Mouse (Mus musculus): Measurements from ENCODE around the gene Zfp664.

DNA sequence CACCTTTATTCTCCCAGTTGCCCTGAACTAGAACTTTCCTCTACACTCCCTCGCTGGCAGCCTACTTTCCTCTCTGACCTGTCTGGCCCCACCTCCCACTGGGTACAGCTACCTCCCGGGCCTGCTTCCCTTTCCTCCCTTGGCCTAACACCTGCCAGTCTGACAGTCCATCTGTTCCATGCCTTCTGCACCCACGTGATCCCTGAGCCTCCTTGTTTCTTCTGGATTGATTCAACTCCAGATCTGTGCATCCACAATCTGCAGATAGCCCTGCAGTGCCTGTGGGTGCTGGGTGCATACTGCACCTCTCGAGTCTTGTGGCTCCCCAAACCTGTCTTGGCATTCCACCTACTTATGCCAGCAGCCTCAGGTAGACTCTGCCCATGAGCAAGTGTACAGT is 25.9 kb upstream of the Zfp664 start:
- TF ChIP-seq GATA1 (IDR thresholded peaks at IDR 0.05; ENCODE audit: low read length) (no peak), TAL1 (IDR thresholded peaks at IDR 0.05; ENCODE audit: low read length) (no peak)
